Mouse (Mus musculus) ES-E14 (cell line): ENCODE data around the gene Cars2.

Source experiments
- CHD2 ChIP-seq: IDR thresholded peaks from 2 replicates; pipeline ENCODE4 v1.6.1; 2014; ENCODE audit warnings: mild to moderate bottlenecking, low read depth, low read length, inconsistent platforms
- HCFC1 ChIP-seq: IDR thresholded peaks from 2 replicates; pipeline ENCODE4 v1.6.1; 2012; ENCODE audit warnings: low read length, inconsistent platforms, borderline replicate concordance; ENCODE audit not compliant: insufficient read depth
- ZNF384 ChIP-seq: IDR thresholded peaks from 2 replicates; pipeline ENCODE4 v1.6.1; 2012; ENCODE audit warnings: low read depth, low read length, inconsistent platforms

GRCm38 (mm10) chr8:11465619-11466018, 85.0 kb downstream of the Cars2 start:
- TF ChIP-seq CHD2 (no peak), HCFC1 (no peak), ZNF384 (no peak)
